In genomic region chrX:169986519-169987367, GRCm38 (mm10) we compare ENCODE assay signal across 8 mouse cellular contexts. TPM values are rescaled to one million over a fixed set of nuclear protein-coding genes. Genes with fewer than 3 reads are reported as not detected.
DNase-seq lines count a peak whose midpoint lies in the region; ATAC-seq lines count a peak whose summit lies in the region.
"Not testable (repeated sequence)": the region's sequence is repeated elsewhere in the genome, so short reads cannot be mapped to it uniquely, and the experiment has no call there.

No protein-coding gene starts in this region.

- peak overlapping the region; percentile 46 for H3K4me2 ChIP-seq in limb, embryonic 13.5 days (replicated peaks)
- H3K4me2 ChIP-seq in midbrain, embryonic 15.5 days, result peak overlapping the region; percentile 38

- H3K9me3 ChIP-seq in heart, embryonic 10.5 days, result peaks cover 69% of the 10 kb centered on the region
- H3K9me3 ChIP-seq in limb, embryonic 13.5 days, result peaks cover 72% of the 10 kb centered on the region
- peaks cover 44% of the 10 kb centered on the region for H3K9me3 ChIP-seq in midbrain, embryonic 15.5 days

- peak; percentile 90 for DNase-seq in A20 (ENCODE audit: low read depth, low spot score)
- DNase-seq in brain, adult 2 months (ENCODE audit: low read depth, low spot score), result peak; percentile 96
- peak; percentile 88 for DNase-seq in heart, embryonic 10.5 days (ENCODE audit: low spot score)
- DNase-seq in kidney, adult 9 months, result peak; percentile 94
- peak; percentile 75 to 85 for DNase-seq in spleen, adult 18-20 months

- peak overlapping the region; percentile 9 for H3K4me3 ChIP-seq in heart, embryonic 10.5 days
- peak overlapping the region; percentile 29 for H3K4me3 ChIP-seq in limb, embryonic 13.5 days
- peak overlapping the region; percentile 28 for H3K4me3 ChIP-seq in midbrain, embryonic 15.5 days

- peak; percentile 76 for ATAC-seq in erythroblast, adult 5-6 weeks (replicated peaks; ENCODE audit: low FRiP score, poor library complexity, severe bottlenecking)
- peak; percentile 92 for ATAC-seq in limb, embryonic 13.5 days (ENCODE audit: low FRiP score, low read depth)
- ATAC-seq in midbrain, embryonic 15.5 days (replicated peaks), result peak; percentile 95

- not testable (repeated sequence) for H3K27me3 ChIP-seq in heart, embryonic 10.5 days (ENCODE audit: insufficient read depth, poor library complexity, severe bottlenecking); limb, embryonic 13.5 days; midbrain, embryonic 15.5 days (replicated peaks)

- H3K27ac ChIP-seq in heart, embryonic 10.5 days, result 0 out of 2 replicates have a peak overlapping the region, but pooled peaks have one; percentile 0
- not testable (repeated sequence) for H3K27ac ChIP-seq in limb, embryonic 13.5 days
- H3K27ac ChIP-seq in midbrain, embryonic 15.5 days, result peak overlapping the region; percentile 60

- H3K9ac ChIP-seq in limb, embryonic 13.5 days, result peak overlapping the region; percentile 54
- H3K9ac ChIP-seq in midbrain, embryonic 15.5 days, result peak overlapping the region; percentile 22

- H3K4me1 ChIP-seq in heart, embryonic 10.5 days; limb, embryonic 13.5 days; midbrain, embryonic 15.5 days: not testable (repeated sequence)

- peaks cover 70% of the 10 kb centered on the region for H3K36me3 ChIP-seq in heart, embryonic 10.5 days
- peaks cover 75% of the 10 kb centered on the region for H3K36me3 ChIP-seq in limb, embryonic 13.5 days
- H3K36me3 ChIP-seq in midbrain, embryonic 15.5 days (replicated peaks), result peaks cover 46% of the 10 kb centered on the region

- WGBS in heart, embryonic 10.5 days, result 57% methylated on average over 51 of the region's 51 CpGs
- WGBS in limb, embryonic 13.5 days, result 65% methylated on average over 51 of the region's 51 CpGs
- WGBS in midbrain, embryonic 15.5 days, result 53% methylated on average over 51 of the region's 51 CpGs

RNA-seq across cellular contexts. Expression of gene Gm21887, which starts 22.7 kb away (rescaled TPM):
- 4.0 and 24.0 TPM in 2 replicates for total RNA-seq in erythroblast, adult 5-6 weeks (2015; ENCODE audit: low replicate concordance)
- 59.6 and 87.8 TPM in 2 replicates for total RNA-seq in erythroblast, adult 5-6 weeks (2017; ENCODE audit: low replicate concordance)
- polyA plus RNA-seq in heart, embryonic 10.5 days (2016; fragmentation: Nextera tagmentation; extraction: Ambion mirVana), result 121 and 172 TPM in 2 replicates
- 209 and 230 TPM in 2 replicates for polyA plus RNA-seq in limb, embryonic 13.5 days (2015; fragmentation: Nextera tagmentation; extraction: Ambion mirVana)
- polyA plus RNA-seq in midbrain, embryonic 15.5 days (2015; fragmentation: Nextera tagmentation; extraction: Ambion mirVana), result 187 and 227 TPM in 2 replicates
